Mouse (Mus musculus) liver, postnatal 0 days (tissue): ENCODE measurements at regions not wholly inside any gene's neighbourhood (a gene's known extent, or its start where the extent isn't known, plus 50 kb on each side); places are given as distances from the start of the nearest gene placed in this dataset.

Experiments
- CTCF ChIP-seq: sonication (generic); IDR thresholded peaks from 2 replicates; pipeline ENCODE4 v1.5.1; 2016; ENCODE audit warnings: antibody characterized with exemption, low read depth
- EP300 ChIP-seq: IDR thresholded peaks from 2 replicates; pipeline ENCODE4 v1.6.1; 2016; ENCODE audit warnings: antibody characterized with exemption, low read depth, mild to moderate bottlenecking

DNA sequence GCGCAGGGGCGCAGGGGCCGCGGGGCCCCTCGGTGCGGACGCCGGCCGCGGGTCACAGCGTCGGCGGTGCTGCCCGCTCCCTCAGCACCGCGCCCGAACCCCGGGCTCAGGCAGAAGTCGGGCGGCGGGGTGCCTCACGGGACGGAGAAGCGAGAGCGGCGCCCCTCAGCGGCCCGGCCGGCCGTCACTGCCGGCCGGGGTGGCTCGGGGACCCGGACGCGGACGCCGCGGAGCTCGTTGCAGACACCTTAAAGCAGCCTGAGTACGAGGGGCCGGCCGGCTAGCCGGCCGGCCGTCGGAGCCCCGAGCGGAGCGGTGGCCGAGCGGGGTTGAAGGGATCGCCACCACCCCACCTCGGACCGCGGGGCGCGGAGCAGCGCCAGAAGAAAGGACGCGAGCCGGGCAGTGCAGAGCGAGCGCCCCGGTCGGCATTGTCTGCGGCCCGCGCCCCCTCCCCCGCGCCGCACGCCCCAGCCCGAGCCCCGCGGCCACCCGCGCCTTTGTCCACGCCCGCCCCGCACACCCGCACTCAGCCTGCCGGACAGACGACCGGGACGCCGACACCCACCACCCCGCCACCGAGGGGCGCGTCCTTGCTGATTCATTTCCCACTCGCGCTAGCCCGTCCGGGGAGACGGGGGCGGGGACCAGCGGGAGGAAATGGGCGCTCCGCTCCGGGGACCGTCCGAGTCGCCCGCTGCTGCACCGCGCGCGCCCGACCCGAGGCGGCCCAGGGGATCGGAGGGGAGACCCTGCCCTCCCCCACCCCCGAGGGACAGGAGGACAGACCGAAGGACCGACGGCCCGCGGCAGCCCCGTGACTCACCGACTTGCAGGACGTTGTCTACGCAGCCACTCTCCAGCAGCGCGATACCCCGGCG lies 155.4 kb upstream of the Smim15 start:
- TF ChIP-seq CTCF (no peak), EP300 (no peak)
